Mouse (Mus musculus): Measurements from ENCODE around the gene Anxa5. TPM values are rescaled to one million over a fixed set of nuclear protein-coding genes. Genes with fewer than 3 reads are reported as not detected.

Gene Anxa5
- total and polyA plus RNA-seq, 3 experiments, result 30.8 to 47.1 (median 43.4) TPM

DNA sequence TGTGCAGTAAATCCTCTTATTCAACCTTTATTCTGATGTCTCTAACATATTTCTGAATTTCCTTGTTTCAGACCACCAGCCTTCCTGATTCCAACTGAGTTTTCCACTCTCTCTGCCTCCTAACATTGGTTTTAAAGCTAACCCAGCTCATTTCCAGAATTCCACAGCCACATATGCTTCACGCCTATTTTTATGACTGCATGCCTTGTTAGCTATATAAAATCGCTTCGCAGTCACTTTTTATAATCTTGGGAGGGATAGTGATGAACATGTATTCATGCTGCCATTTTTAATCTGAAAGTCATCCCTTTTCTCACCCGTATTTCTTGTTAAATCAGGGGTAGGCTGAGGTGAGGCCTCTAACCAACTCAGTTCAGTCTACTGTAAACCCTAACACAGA lies 8.6 kb upstream of the Anxa5 start:
- H3K9ac ChIP-seq (ENCODE audit: insufficient read depth, low read depth), result no peak overlapping the region
- TF ChIP-seq JUN (IDR thresholded peaks at IDR 0.05; ENCODE audit: insufficient read depth, low read depth, low read length) (no peak), BHLHE40 (IDR thresholded peaks at IDR 0.05; ENCODE audit: low read depth, low read length) (no peak)
- H3K27ac ChIP-seq (ENCODE audit: insufficient read depth, low read depth), result no peak overlapping the region
- in situ Hi-C loops (cut with MboI; ENCODE audit: low pct_ligation_motif_present, low pct_unique_long_range_greater_than_20kb, low sequenced_read_pairs), result no loop called here
- dilution Hi-C loops (cut with MboI; ENCODE audit: extremely low pct_ligation_motif_present, extremely low pct_unique_long_range_greater_than_20kb, low sequenced_read_pairs), result no loop called here
- peaks cover 12 to 36% of the 10 kb centered on the region in 2 experiments for H3K4me1 ChIP-seq (ENCODE audit: control insufficient read depth in 1 of 2, insufficient read depth in 2 of 2)
- peaks cover 6% of the 10 kb centered on the region for H3K9me3 ChIP-seq (replicated peaks; ENCODE audit: low read length)
- no peaks in the 10 kb centered on the region for H3K79me2 ChIP-seq (replicated peaks; ENCODE audit: control insufficient read depth, extremely low read depth, insufficient read depth, poor library complexity, severe bottlenecking)
- H3K4me3 ChIP-seq (replicated peaks in 1 of 3; ENCODE audit: low read depth in 2 of 3, low read length in 2 of 3, poor library complexity in 1 of 3), result no peak overlapping the region
- no peaks in the 10 kb centered on the region for H3K27me3 ChIP-seq (replicated peaks)
- no peak overlapping the region for H3K4me2 ChIP-seq (ENCODE audit: insufficient read depth, low read depth, poor library complexity, severe bottlenecking)
- no peak for DNase-seq (ENCODE audit: extremely low read depth)
- no peaks in the 10 kb centered on the region for H3K36me3 ChIP-seq (replicated peaks in 1 of 2; ENCODE audit: control insufficient read depth in 1 of 2, insufficient read depth in 1 of 2, low read length in 1 of 2)

DNA sequence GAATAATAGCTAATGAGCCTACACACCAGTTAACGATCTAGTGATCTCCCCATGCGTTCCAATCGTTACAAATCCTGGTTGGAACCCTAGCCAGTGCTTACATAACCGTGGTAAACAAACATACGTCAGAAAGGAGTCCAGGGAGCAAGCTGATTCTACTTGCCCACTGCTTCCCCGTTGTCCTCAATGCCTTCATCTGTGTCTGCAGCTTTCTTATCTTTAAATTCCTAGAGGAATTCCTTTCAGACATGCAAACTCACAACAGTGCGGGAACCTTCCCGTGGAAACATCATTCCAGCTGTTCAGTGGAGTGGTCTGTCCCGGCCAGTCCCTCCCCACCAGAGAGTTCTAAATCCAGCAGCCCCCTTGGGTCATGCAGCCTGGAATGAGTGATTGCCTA lies 7.2 kb upstream of the Anxa5 start:
- H3K4me3 ChIP-seq (replicated peaks in 1 of 3; ENCODE audit: low read depth in 2 of 3, low read length in 2 of 3, poor library complexity in 1 of 3), result no peak overlapping the region
- no peaks in the 10 kb centered on the region for H3K36me3 ChIP-seq (replicated peaks in 1 of 2; ENCODE audit: control insufficient read depth in 1 of 2, insufficient read depth in 1 of 2, low read length in 1 of 2)
- H3K27ac ChIP-seq (ENCODE audit: insufficient read depth, low read depth), result no peak overlapping the region
- H3K9ac ChIP-seq (ENCODE audit: insufficient read depth, low read depth), result no peak overlapping the region
- TF ChIP-seq ZC3H11A (IDR thresholded peaks at IDR 0.05; ENCODE audit: low read depth, low read length), result no peak
- TF ChIP-seq RCOR1 (conservative IDR thresholded peaks at IDR 0.05; ENCODE audit: low read depth, low read length), result no peak
- no peak for TF ChIP-seq PAX5 (IDR thresholded peaks at IDR 0.05; ENCODE audit: low read length)
- TF ChIP-seq SIN3A (IDR thresholded peaks at IDR 0.05; ENCODE audit: low read length), result no peak
- no peak for TF ChIP-seq IRF4 (IDR thresholded peaks at IDR 0.05; ENCODE audit: low read depth, low read length)
- no peak for TF ChIP-seq RAD21 (IDR thresholded peaks at IDR 0.05; ENCODE audit: low read depth, low read length)
- no peak for TF ChIP-seq UBTF (IDR thresholded peaks at IDR 0.05; ENCODE audit: low read depth, low read length)
- no peak for TF ChIP-seq GABPA (IDR thresholded peaks at IDR 0.05; ENCODE audit: insufficient replicate concordance, low read depth, low read length)
- no peak for TF ChIP-seq ELF1 (IDR thresholded peaks at IDR 0.05; ENCODE audit: low read depth, low read length)
- no peak for TF ChIP-seq E2F4 (IDR thresholded peaks at IDR 0.05; ENCODE audit: insufficient replicate concordance, low read depth, low read length)
- no peak for TF ChIP-seq CHD1 (IDR thresholded peaks at IDR 0.05; ENCODE audit: low read depth, low read length)
- no peak for TF ChIP-seq USF2 (conservative IDR thresholded peaks at IDR 0.05; ENCODE audit: low read depth, low read length)
- TF ChIP-seq JUN (IDR thresholded peaks at IDR 0.05; ENCODE audit: insufficient read depth, low read depth, low read length), result no peak
- no peak for TF ChIP-seq TBP (conservative IDR thresholded peaks at IDR 0.05; ENCODE audit: low read depth, low read length)
- TF ChIP-seq ZKSCAN1 (IDR thresholded peaks at IDR 0.05; ENCODE audit: borderline replicate concordance, low read depth, low read length), result no peak
- no peak for DNase-seq (ENCODE audit: extremely low read depth)
- H3K4me1 ChIP-seq (ENCODE audit: control insufficient read depth in 1 of 2, insufficient read depth in 2 of 2), result peaks cover 7 to 31% of the 10 kb centered on the region in 2 experiments; a peak in 3 of 4 replicates
- H3K4me2 ChIP-seq (ENCODE audit: insufficient read depth, low read depth, poor library complexity, severe bottlenecking), result no peak overlapping the region
- H3K9me3 ChIP-seq (replicated peaks; ENCODE audit: low read length), result peaks cover 6% of the 10 kb centered on the region
- in situ Hi-C loops (cut with MboI; ENCODE audit: low pct_ligation_motif_present, low pct_unique_long_range_greater_than_20kb, low sequenced_read_pairs) (no loop called here), dilution Hi-C loops (cut with MboI; ENCODE audit: extremely low pct_ligation_motif_present, extremely low pct_unique_long_range_greater_than_20kb, low sequenced_read_pairs) (no loop called here)
- no peaks in the 10 kb centered on the region for H3K27me3 ChIP-seq (replicated peaks)
- H3K79me2 ChIP-seq (replicated peaks; ENCODE audit: control insufficient read depth, extremely low read depth, insufficient read depth, poor library complexity, severe bottlenecking), result no peaks in the 10 kb centered on the region
